Mouse (Mus musculus): Measurements from ENCODE around the gene Hoxd3.

Gene Hoxd3

GRCm38 (mm10) chr2:74731799-74732512 lies 20.2 kb downstream of the Hoxd3 start:
- no peak for DNase-seq

GRCm38 (mm10) chr2:74732513-74733316 lies 21.0 kb downstream of the Hoxd3 start:
- DNase-seq, result no peak

GRCm38 (mm10) chr2:74733317-74733661 lies 21.6 kb downstream of the Hoxd3 start:
- DNase-seq, result no peak

GRCm38 (mm10) chr2:74733765-74734164 lies 22.0 kb downstream of the Hoxd3 start:
- no peak for DNase-seq

GRCm38 (mm10) chr2:74734451-74734850 lies 22.7 kb downstream of the Hoxd3 start:
- no peak for DNase-seq

- DNase-seq, result no peak
Measured at GRCm38 (mm10) chr2:74734996-74735811, 23.5 kb downstream of the Hoxd3 start.

- no peak for DNase-seq
Measured at GRCm38 (mm10) chr2:74735851-74736687, 24.3 kb downstream of the Hoxd3 start.

GRCm38 (mm10) chr2:74736688-74737577 lies 25.2 kb downstream of the Hoxd3 start:
- no peak for DNase-seq

GRCm38 (mm10) chr2:74737578-74738070 lies 25.9 kb downstream of the Hoxd3 start:
- no peak for DNase-seq

- no peak for DNase-seq
Measured at GRCm38 (mm10) chr2:74738623-74739475, 27.1 kb downstream of the Hoxd3 start.

GRCm38 (mm10) chr2:74739476-74739800 lies 27.7 kb downstream of the Hoxd3 start:
- no peak for DNase-seq

GRCm38 (mm10) chr2:74739869-74740268 lies 28.1 kb downstream of the Hoxd3 start:
- DNase-seq, result no peak

GRCm38 (mm10) chr2:74740311-74741091 lies 28.8 kb downstream of the Hoxd3 start:
- no peak for DNase-seq

GRCm38 (mm10) chr2:74741252-74741978 lies 29.7 kb downstream of the Hoxd3 start:
- DNase-seq, result no peak

GRCm38 (mm10) chr2:74741979-74742277 lies 30.2 kb downstream of the Hoxd3 start:
- no peak for DNase-seq

GRCm38 (mm10) chr2:74745540-74746297 lies 34.0 kb downstream of the Hoxd3 start:
- DNase-seq, result no peak

- DNase-seq, result no peak
Measured at GRCm38 (mm10) chr2:74746298-74746921, 34.7 kb downstream of the Hoxd3 start.

- DNase-seq, result no peak
Measured at GRCm38 (mm10) chr2:74747006-74747405, 35.3 kb downstream of the Hoxd3 start.

Data from lung, postnatal 36 days (tissue).